Mouse (Mus musculus) bone marrow macrophage, adult 2 months (primary cell): ENCODE results near the gene Arhgef12.

ENCODE experiments used
- CTCF ChIP-seq: IDR thresholded peaks from 2 replicates; pipeline ENCODE4 v1.5.1; 2012; ENCODE audit warnings: low read depth, mild to moderate bottlenecking, low read length, moderate library complexity
- POLR2A ChIP-seq: IDR thresholded peaks from 2 replicates; pipeline ENCODE4 v1.6.1; 2012; ENCODE audit warnings: mild to moderate bottlenecking, low read depth, low read length, borderline replicate concordance

- TF ChIP-seq POLR2A: no peak
- TF ChIP-seq CTCF: no peak
These were observed 2.5 kb downstream of the Arhgef12 start for GRCm38 (mm10) chr9:43104526-43104872.
